Mouse (Mus musculus): Measurements from ENCODE around the gene Btbd2. TPM values are rescaled to one million over a fixed set of nuclear protein-coding genes. Genes with fewer than 3 reads are reported as not detected.

Gene Btbd2
- total RNA-seq (2022), result 10 to 100 TPM; 63.4 to 94.6 (median 79.1) TPM

GRCm38 (mm10) chr10:80656863-80657623, at the start of gene Btbd2:
TSS of gene Btbd2 (minus strand) at chr10:80657071.
- no peak for DNase-seq

- DNase-seq, result no peak
Observed at GRCm38 (mm10) chr10:80705479-80705878, 48.6 kb upstream of the Btbd2 start.

- no peak for DNase-seq
Observed at GRCm38 (mm10) chr10:80705033-80705432, 48.2 kb upstream of the Btbd2 start.

GRCm38 (mm10) chr10:80704418-80704817, 47.5 kb upstream of the Btbd2 start:
- DNase-seq, result no peak

- no peak for DNase-seq
Observed at GRCm38 (mm10) chr10:80703643-80704042, 46.8 kb upstream of the Btbd2 start.

GRCm38 (mm10) chr10:80702536-80703390, 45.9 kb upstream of the Btbd2 start:
- DNase-seq, result peak; percentile 95

GRCm38 (mm10) chr10:80701721-80702535, 45.1 kb upstream of the Btbd2 start, which contains the start of the genes Mob3a and Izumo4:
TSS of gene Mob3a (minus strand) at chr10:80701977.
TSS of gene Izumo4 (plus strand) at chr10:80702184.
- DNase-seq, result peak; percentile 99

- DNase-seq, result no peak
Observed at GRCm38 (mm10) chr10:80700732-80701131, 43.9 kb upstream of the Btbd2 start.

GRCm38 (mm10) chr10:80700038-80700504, 43.2 kb upstream of the Btbd2 start:
- no peak for DNase-seq

- no peak for DNase-seq
Observed at GRCm38 (mm10) chr10:80698605-80699004, 41.7 kb upstream of the Btbd2 start.

- DNase-seq, result no peak
Observed at GRCm38 (mm10) chr10:80697812-80698211, 40.9 kb upstream of the Btbd2 start.

GRCm38 (mm10) chr10:80697393-80697787, 40.5 kb upstream of the Btbd2 start:
- DNase-seq, result no peak

GRCm38 (mm10) chr10:80696502-80697392, 39.9 kb upstream of the Btbd2 start:
- no peak for DNase-seq

GRCm38 (mm10) chr10:80695801-80696501, 39.1 kb upstream of the Btbd2 start:
- DNase-seq, result no peak

- DNase-seq, result peak; percentile 68
Observed at GRCm38 (mm10) chr10:80695186-80695585, 38.3 kb upstream of the Btbd2 start.

- DNase-seq, result no peak
Observed at GRCm38 (mm10) chr10:80694159-80694938, 37.5 kb upstream of the Btbd2 start.

GRCm38 (mm10) chr10:80693401-80694045, 36.7 kb upstream of the Btbd2 start:
- no peak for DNase-seq

GRCm38 (mm10) chr10:80692249-80693165, 35.6 kb upstream of the Btbd2 start:
- no peak for DNase-seq

All from adrenal gland, adult 8-10 months (tissue).